Mouse (Mus musculus) bone marrow, adult 2 months (tissue): Measurements from ENCODE around the gene Col5a1.

Experiments used
- CTCF ChIP-seq: fragments of 200-500 bp; IDR thresholded peaks from 2 replicates; pipeline ENCODE4 v1.5.1; 2011; ENCODE audit warnings: low read length, control low read depth; ENCODE audit not compliant: control insufficient read depth, insufficient read depth
- POLR2A ChIP-seq: fragments of 200-500 bp; IDR thresholded peaks from 2 replicates; pipeline ENCODE4 v1.6.1; 2011; ENCODE audit warnings: low read depth, mild to moderate bottlenecking, control low read depth, low read length, borderline replicate concordance; ENCODE audit not compliant: control insufficient read depth

DNA sequence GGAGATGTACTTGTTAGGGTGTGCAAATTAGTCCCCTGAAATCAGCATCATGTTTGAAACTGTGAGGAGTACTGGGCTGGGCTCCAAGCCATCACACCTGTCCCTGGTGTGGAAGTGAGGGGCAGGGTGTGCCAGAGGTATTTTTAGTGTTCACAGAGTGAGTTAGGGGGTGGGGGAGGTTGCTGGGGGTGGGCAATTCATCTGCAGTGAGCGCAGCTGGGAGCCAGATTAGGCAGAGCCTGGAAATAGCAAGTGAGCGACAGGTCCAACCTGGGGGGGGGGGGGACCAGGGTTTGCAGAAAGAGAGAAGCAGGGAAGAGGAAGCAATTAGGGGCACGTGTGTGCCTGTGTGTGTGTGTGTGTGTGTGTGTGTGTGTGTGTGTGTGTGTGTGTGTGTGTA, 89.6 kb downstream of the Col5a1 start:
- TF ChIP-seq POLR2A (no peak), CTCF (no peak)
